Mouse (Mus musculus) T-helper 1 cell (primary cell): ENCODE results near the gene Apopt1.

Source experiments
- in situ Hi-C: fragments of 300-600 bp; cut with MboI, MseI; formaldehyde crosslinking; loops from one replicate; pipeline ENCODE4 v1.15.1; 2025; ENCODE audit warnings: high pct_unique_total_duplicates

Gene Apopt1

GRCm38 (mm10) chr12:111743981-111744423, 30.9 kb downstream of the Apopt1 start:
- in situ Hi-C loops = no loop called here

DNA sequence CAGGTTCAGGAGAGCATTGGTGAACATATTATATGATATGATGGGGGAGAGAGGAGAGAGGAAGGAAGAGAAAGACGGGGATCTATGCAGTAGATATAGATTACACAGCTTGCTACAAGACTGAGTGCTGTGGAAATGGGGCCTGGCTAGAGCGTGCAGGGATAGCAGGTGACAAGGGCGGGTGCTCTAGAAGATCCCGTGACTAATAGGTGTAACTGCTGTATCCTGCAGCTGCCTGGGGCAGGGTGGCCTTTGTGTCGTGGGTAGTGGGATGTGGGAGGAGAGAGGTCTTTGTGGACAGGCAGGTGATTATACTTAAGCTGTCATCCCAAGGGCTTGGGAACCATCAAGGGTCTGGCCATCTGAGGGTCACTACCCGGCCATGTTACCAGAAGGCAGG, 32.2 kb downstream of the Apopt1 start:
- in situ Hi-C loops = no loop called here

DNA sequence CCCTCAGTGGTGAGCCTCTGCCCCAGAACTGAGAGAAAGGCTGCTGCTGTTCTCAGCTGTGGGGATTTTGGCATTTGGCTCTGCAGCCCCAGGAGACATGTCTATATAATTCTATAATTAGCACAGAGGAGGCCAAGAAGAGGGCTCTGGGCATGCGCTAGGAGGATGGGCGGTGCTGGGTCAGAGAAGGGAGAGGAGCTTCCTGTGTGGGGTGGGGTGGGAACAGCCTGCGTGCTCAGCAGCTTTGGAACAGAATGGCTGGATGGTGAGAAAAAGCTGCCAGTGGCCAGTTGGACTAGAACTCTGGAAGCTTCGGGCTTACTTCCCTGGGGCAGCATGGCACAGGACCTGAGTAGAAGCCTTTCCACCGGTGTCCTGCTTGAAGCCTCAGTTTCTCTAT, 33.0 kb downstream of the Apopt1 start:
- in situ Hi-C loops = no loop called here

DNA sequence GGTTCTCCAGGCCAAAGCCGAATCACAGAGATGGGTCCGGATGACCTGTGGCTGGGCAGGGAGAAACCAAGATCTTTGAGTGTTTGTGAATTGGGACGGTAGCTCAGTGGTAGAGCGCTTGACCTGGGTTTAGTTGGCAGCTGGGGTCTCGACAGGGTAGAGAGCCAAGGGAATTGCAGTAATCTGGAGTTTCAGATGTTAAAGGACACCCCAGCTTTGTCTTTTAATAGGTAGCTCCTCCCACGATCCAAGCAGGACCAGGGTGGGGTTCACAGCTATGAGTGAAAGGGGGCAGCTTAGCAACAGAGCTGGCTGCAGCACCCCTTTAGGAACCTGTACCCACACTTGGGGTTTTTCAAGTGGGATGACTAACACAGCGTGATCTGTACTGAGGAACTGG, 34.4 kb downstream of the Apopt1 start:
- in situ Hi-C loops = no loop called here

GRCm38 (mm10) chr12:111750739-111751138, 37.7 kb downstream of the Apopt1 start:
- in situ Hi-C loops = no loop called here

DNA sequence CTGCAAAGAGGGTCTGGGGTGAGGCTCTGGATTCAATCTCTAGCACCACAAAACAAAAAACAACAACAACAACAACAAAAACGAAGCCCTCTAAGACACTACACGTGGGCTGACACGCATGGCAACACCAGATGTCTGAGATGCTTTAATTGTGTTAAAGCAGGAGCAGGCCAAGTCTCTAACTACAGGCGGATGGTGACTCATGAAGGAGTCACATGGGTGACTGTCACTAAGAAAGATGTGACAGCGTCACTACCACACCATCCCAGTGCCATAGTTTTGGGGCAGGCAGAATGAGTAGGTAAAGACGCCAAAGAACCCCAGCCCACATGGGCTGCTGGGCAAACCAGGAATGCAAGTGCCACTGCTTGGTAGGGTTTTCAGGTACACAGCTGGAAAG, 39.4 kb downstream of the Apopt1 start:
- in situ Hi-C loops = no loop called here

DNA sequence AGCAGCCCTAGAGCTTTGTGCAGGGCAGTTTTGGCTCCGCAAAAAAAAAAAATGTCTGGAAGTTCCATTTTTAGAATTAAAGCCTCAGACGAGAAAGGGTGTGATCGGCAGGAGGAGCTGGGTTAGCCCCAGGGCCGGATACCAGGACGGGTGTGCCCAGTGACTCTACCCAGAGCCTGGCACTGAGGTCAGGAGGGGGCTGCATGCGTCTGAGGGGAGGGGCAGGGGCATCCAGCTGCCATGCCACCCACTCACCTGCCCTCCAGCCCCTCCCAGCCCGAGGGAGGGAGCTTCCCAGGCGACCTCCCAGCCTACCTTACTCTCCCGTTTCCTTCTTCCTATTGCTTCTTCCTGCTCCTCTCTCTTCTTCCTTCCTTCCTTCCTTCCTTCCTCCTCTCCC, 40.3 kb downstream of the Apopt1 start:
- in situ Hi-C loops = no loop called here

GRCm38 (mm10) chr12:111754710-111755109, 41.6 kb downstream of the Apopt1 start:
- in situ Hi-C loops = no loop called here

DNA sequence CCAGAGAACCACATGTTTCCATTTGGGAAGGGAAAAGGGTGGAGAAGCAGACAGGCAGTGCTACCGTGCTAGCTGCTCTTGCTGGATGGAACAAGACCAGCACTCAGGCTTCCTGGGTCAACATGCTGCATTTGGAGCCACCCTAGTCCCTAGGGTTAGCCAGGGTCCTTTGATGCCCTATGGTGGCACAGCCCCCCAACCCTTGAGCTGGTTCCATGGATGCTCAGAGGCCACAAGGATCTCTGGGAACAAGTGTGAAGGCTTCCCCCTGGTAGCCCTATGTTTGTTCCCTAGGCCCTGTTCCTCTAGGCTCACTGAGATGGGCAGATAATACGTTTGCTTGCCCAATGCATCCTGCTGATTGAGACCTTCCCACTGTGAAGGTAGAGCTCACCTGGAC, 42.2 kb downstream of the Apopt1 start:
- in situ Hi-C loops = no loop called here

- in situ Hi-C loops = no loop called here
Measured at GRCm38 (mm10) chr12:111756082-111756697, 43.1 kb downstream of the Apopt1 start.

DNA sequence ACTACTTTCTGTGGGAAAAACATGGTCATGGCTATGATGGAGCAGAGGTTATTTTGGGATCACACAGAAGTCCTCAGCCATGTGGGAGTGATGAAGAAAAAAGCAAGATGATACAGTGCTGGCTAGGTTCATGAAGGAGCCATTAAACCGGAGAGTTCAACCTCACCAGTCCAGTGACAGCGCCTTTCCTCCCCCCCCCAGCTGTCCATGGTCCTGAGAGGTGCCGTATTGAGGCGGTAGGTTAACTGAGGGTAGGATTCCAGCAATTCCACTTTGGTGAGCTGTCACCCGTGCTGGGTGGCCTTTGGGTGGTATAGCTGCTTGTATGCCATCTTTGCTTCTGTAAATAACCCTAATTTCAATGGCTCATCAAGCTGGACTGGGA, 43.6 kb downstream of the Apopt1 start:
- in situ Hi-C loops = no loop called here

GRCm38 (mm10) chr12:111757561-111758325, 44.7 kb downstream of the Apopt1 start:
- in situ Hi-C loops = no loop called here

DNA sequence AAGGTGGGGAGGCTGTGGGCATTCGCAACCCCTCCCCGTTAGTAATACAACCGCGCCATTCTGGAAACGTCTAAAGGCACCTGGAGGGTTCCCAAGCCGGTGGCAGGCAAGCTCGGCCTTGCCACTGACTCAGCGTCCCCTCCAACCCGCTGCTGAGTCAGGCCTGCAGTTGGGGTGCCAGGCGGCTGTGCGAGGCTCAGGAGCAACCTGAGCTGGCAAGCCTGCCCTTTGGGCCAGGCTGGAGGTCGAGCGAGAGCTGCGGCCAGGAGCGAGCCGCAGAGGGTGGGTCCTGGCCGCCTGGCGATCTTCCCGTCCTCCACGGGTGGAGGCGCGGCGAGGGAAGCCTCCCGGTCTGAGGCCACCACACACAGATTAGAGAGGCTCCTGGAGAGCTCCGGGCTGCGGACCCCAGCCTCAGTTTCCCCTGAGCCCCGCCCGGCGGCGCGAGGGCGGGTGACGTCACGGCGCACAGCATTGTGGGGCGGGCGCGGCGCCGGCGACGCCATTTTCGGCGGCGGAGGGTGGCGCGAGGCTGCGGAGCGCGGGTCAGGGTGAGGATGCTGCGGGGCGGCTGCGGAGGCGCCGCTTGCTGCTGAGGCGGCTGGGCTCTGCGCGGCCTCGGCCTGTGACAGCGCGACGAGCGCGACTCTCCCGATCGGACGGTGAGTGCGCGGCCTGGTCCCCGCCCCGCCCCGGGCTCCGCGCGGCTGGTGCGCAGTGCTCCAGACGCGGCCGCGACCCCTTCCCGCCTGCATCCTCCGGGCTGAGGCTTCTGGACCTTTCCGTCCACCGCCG, 45.5 kb downstream of the Apopt1 start, which contains the start of gene Klc1:
Klc1 (plus strand) TSS at position 469 of the 795 bp plus-strand sequence.
- in situ Hi-C loops = no loop called here

GRCm38 (mm10) chr12:111759176-111760061, 46.4 kb downstream of the Apopt1 start:
- in situ Hi-C loops = no loop called here

DNA sequence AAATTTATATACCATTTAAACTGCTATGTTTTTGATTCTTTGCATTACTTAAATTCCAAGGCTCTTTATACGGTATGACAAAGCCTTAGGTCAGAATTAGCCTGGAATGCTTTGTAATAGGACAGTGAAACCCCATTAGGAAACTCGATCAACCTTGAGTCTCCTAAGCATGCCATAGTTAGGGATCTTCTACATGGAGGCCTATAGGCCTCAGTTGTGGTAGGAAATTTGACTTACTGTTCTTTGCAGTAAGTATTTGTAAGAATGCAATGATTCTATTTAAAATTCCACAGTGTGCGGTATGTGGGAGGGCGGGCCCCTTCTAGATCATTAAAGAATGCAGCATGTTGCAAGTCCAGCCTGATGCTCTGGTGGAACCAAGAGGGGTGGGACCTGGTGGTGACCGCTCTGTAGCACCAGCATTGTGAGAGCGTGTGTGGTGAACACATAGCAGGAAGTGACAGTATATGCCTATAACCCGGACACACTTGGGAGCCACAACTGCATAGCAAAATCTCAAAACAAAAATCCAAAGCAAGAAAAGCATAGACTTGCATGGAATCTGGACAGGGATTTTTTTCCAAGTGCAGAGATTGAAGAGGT, 47.3 kb downstream of the Apopt1 start:
- in situ Hi-C loops = no loop called here

GRCm38 (mm10) chr12:111762620-111763280, 49.7 kb downstream of the Apopt1 start:
- in situ Hi-C loops = no loop called here

DNA sequence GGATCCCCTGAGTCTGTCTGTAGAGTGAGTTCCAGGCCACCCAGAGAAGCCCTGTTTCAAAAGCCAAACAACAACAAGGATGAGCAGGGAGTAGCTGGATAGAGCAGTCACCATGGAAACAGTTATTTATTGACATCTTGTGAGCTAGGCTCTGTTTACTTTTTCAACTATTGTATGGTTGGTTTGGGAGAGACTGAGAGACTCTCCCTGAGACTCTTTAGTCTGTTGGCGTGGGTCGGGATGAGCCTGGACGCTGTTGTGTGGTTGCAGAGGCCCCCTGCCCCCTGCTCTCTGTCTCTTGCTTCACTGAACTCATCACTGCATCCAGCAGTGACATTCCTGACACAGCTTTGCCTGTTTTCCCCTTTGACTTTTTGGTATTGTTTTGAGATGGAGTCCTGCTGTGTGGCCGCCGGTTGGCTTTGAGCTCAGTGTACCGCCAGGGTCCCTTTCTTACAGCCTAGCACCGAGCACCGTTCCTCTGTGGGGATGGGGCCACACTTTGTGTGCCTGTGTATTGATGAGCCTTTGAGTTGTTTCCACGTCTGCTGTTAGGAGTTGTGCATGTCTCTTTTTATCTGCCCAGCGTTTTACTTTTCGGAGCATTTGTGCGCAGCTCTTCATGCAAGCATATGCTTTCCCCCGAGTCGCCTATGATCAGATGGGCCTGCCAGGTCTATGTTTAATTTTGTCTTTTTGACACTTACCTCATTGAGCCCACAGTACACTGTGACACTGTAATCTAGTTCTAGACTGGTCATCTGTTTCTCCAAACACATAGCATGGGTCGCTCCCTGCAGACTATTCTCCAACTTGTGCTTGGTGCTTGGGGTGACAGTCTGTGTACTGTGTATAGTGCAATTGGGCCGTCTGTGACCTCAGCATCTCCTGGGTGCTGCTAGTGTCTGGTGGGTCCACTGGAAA, 53.5 kb downstream of the Apopt1 start:
- in situ Hi-C loops = no loop called here

DNA sequence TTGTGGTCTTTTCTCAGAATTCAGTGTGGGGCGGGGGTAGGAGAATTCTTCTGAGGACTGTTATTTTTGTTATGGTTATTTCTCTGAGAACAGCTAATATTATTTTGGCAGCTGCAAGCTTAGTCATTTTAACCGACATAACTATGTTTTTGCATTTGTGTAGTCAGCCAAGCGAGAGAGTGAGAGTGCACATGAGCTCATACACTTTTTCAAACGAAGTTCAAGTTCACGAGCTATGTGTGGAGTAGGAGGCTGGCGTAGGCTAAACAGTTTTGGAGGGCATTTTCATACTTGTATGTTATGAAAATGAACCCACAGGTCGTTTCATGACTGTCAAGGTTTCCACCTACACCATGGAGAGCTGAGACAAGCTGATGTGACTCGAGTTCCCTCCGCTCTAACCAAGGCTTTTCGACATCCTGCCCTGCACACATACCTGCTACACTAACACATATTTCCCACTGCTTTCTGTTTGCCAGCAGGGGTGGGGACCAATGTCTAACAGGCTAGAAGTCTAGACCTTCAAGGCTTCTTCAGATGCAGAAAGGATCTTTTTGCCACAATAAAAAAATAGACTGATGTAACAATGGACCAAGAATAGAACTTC, 55.4 kb downstream of the Apopt1 start:
- in situ Hi-C loops = no loop called here

- in situ Hi-C loops = no loop called here
Measured at GRCm38 (mm10) chr12:111769306-111769705, 56.2 kb downstream of the Apopt1 start.
